Mouse (Mus musculus): ENCODE data around the gene Saa3. TPM values are rescaled to one million over a fixed set of nuclear protein-coding genes. Genes with fewer than 3 reads are reported as not detected.
"Not testable (repeated sequence)": the region's sequence is repeated elsewhere in the genome, so short reads cannot be mapped to it uniquely, and the experiment has no call there.

The Saa3 gene
- total RNA-seq (2021) = not detected

DNA sequence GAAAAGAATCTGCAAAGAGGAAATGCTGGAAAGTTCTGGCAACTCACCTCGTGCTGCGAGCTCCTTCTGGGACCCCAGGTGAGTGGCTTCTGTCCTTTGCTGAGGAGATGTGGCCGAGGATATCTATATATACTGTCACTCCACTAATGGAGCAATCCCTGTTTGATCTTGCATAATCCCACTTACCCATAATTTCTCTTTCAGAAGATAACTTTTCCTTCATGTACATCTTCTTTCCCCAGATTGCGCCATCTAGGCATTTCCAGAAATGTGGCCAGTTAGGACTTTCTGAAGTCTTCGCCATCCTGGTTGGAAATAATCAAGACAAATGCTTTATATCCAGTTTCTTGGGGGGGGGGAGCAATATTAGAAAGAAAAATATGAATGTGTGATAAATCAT lies at the start of gene Saa3:
Saa3 (minus strand) TSS at position 101 of the 400 bp plus-strand sequence.
- intact Hi-C loops (cut with DNase I) = no loop called here
- DNase-seq (ENCODE audit: low spot score in 2 of 2) = no peak

DNA sequence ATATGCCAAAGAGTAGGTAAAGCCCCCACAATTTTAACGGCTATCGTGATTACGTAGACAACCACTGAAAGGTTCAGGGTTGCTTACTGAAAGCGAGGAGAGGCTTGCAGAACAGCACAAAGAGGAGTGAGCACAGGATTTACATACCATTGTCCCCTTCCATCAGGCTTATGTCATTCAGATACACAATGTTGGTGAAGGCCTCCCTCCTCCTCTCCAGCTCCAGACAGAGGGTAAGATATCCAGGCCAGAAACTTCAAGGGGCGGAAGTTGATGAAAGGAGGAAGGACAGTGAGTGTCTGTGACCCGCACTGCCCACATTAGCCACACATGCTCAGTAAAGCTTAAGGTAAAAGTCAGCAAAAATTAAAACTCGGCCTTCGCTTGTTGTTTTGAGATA lies 49.2 kb upstream of the Saa3 start:
- intact Hi-C loops (cut with DNase I) = no loop called here
- DNase-seq (ENCODE audit: low spot score in 2 of 2) = no peak

DNA sequence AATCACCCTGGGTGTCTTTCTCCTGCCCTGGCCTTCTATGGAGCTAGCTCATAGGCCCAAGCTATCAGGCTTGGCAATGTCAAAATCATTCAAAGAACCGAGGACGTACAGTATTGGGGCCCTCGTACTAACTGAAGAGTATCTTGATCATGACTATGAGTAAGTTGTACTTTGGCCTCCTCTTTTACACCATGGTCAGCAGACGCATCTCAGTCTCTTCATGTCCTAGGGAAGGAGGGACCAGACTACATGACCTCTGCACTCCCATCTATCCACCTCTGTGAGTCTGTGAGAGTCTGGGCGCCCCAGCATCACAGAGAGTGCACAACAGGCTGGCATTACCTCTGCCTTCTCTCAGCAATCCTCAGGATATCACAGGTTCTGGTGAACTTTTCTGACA lies 47.1 kb upstream of the Saa3 start:
- DNase-seq (ENCODE audit: low spot score in 2 of 2) = no peak

GRCm38 (mm10) chr7:46761049-46761795 lies 45.7 kb upstream of the Saa3 start:
- DNase-seq (ENCODE audit: low spot score in 2 of 2) = no peak
- intact Hi-C loops (cut with DNase I) = no loop called here

More for the DNA sequence above, 47.1 kb upstream of the Saa3 start:
- intact Hi-C loops (cut with DNase I) = no loop called here

DNA sequence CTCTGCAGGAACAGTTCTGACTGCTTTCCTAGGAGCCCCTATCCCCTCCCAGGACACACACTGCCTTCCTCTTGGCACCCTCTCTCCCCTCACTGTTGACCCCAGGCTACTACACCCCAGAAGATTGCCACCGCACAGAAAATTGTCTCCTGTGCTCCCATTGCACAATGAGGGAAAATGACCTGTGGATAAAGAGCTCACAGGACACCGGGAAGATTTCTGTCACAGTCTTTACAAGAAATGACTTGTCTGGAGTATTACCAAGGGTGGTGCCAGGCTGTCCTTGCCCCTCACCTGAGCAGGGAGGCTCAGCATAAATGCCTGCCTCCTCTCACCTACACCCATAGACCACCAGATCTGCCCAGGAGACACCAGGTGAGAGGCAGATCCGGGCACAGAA lies 36.0 kb upstream of the Saa3 start, which contains the start of gene Saa2:
Saa2 (plus strand) TSS at position 301 of the 400 bp plus-strand sequence.
- DNase-seq (ENCODE audit: low spot score in 2 of 2) = no peak

DNA sequence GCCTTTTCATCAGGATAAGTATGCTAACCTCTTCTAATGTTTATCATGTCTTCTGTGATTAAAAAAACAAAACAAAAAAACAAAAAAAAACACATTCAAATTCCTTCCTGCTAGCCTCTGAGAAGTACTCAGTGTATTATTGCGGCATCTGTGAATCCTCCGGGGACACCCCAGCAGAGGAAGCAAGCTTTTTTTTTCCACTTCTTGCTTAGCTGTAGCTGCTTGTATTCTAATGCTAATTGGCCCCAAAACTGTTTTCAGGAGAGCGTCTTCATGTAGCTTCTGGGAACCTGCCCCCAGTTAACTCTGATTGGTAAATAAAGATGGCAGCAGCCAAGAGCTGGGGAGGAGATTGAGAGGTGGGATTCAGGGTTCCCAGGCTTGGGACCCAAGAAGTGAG lies 33.0 kb upstream of the Saa3 start:
- intact Hi-C loops (cut with DNase I) = no loop called here
- DNase-seq (ENCODE audit: low spot score in 2 of 2) = no peak

More for the DNA sequence above, 36.0 kb upstream of the Saa3 start, which contains the start of gene Saa2:
- intact Hi-C loops (cut with DNase I) = no loop called here

- intact Hi-C loops (cut with DNase I) = no loop called here
- DNase-seq (ENCODE audit: low spot score in 2 of 2) = no peak
Measured at GRCm38 (mm10) chr7:46746381-46746780, 30.9 kb upstream of the Saa3 start.

DNA sequence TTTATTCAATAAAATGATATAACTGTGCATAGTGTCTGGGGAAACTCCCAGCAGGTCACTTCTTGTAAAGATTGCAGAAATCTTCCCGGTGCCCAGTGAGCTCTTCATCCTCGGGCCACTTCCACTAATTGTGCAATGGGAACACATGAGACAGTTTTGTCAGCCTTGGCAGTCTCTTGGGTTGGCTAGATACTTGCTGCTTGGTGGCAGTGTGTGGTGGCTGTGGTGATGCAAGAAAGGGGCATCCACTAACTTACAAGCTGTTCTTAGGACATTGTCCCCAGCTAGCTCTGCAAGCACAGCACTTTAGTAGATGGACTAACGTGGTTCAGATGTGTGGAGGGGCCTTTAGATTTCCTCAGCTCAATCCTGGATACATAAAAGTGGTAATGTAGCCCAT lies 30.3 kb upstream of the Saa3 start:
- intact Hi-C loops (cut with DNase I) = no loop called here
- no peak for DNase-seq (ENCODE audit: low spot score in 2 of 2)

GRCm38 (mm10) chr7:46742880-46743279 lies 27.4 kb upstream of the Saa3 start, which contains the start of gene Saa1:
Saa1 (minus strand) TSS chr7:46742980.
- DNase-seq (ENCODE audit: low spot score in 2 of 2); intact Hi-C loops (cut with DNase I): not testable (repeated sequence)

DNA sequence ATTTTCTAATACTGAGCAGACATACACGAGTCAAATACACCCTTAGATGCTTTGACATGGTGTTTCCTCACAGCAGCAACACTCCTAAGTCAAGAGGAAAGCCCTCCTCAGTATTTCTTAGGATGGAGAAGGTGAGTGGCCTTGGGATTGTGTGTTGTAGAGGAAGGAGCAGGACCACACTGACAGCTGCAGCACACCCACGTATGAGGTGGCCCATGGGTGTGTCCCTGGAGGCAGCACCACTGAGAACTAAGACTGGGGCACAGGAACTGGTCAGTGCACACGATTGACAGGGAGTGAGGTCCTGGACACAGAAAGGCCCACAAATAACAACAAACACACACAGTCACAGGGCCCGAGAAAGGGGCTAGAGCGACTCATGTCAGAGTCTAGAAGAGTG lies 24.5 kb upstream of the Saa3 start:
- intact Hi-C loops (cut with DNase I); DNase-seq (ENCODE audit: low spot score in 2 of 2): not testable (repeated sequence)

DNA sequence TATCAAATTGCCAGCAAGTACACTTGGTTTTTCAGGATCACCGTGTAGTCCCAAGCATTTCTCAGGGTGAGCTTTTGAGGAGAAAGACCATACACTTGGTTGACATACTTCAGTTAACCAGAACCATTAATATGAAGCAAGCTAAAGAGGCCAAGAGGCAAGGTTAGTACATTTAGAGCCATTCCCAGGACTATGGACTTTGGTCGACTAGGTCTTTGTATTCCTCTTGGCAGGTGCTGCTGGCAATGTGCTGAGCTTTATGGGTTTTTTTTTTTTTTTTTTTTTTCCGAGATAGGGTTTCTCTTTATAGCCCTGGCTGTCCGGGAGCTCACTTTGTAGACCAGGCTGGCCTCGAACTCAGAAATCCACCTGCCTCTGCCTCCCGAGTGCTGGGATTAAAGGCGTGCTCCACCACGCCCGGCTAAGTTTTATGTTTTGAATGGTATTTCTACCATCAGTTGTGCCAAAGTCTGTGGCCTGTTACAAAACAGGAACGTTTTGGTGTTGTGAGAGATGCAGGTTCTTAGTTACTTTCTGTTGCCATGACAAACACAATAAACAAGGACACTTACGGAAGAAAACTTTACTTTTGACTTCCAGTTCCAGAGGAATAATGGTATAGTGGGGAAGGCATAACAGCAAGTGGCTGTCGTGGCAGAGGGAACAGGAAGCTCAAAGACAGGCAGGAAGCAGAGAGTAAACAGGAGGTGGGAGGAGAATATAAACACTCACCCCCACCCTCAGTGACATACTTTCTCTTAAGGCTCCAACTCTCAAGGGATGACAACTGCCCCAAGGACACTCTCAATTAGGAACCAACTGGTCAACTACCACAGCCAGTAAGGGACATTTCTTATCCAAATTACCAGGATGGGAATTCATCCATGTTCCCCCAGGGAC lies 23.3 kb upstream of the Saa3 start:
- DNase-seq (ENCODE audit: low spot score in 2 of 2) = no peak
- intact Hi-C loops (cut with DNase I) = no loop called here

GRCm38 (mm10) chr7:46734983-46735382 lies 19.5 kb upstream of the Saa3 start:
- no peak for DNase-seq (ENCODE audit: low spot score in 2 of 2)
- intact Hi-C loops (cut with DNase I) = no loop called here

- intact Hi-C loops (cut with DNase I) = no loop called here
Measured at GRCm38 (mm10) chr7:46732458-46732857, 17.0 kb upstream of the Saa3 start, which contains the start of gene Saa4. Saa4 (minus strand) TSS chr7:46732603.

DNA sequence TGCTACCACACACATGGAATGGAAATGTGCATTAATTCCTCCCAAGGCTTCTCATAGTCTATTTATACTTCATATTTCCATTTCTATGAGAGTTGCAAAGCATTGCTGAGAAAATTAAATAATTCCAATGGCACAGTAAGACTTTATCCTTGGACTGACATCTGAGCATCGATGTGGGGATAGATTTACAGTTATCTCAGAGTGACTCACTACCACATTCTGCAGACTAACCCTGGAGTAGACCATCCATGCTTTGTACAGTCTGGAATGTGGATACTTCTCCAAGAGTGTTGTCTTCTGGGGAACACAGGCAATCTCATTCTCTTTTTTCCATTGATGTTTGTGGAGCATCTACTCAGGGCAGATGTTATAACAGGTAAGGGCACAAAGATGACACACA lies 12.1 kb upstream of the Saa3 start:
- intact Hi-C loops (cut with DNase I) = no loop called here
- DNase-seq (ENCODE audit: low spot score in 2 of 2) = no peak

More at GRCm38 (mm10) chr7:46732458-46732857, 17.0 kb upstream of the Saa3 start, which contains the start of gene Saa4:
- DNase-seq (ENCODE audit: low spot score in 2 of 2) = no peak

DNA sequence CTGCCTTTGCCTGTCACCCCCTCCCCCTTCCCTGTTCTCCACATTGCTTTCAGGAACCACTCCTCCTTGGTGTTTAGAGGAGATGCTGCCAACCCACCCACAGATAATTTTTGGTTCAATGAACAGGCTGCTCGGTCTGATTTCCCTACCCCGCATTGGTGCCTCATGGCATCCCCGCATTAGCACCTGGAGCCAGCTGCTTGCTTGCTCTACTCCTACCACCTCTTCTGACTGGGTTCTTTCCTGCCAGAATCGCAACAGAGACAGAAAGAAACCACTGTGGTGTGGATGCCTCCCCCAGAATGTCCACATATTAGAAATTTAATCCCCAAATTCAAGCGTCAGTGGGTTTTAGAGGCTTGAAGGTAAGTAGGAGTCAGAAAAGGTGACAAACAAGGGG lies 8.9 kb upstream of the Saa3 start:
- intact Hi-C loops (cut with DNase I) = no loop called here
- peak; percentile 10 to 23 for DNase-seq (ENCODE audit: low spot score in 2 of 2)

DNA sequence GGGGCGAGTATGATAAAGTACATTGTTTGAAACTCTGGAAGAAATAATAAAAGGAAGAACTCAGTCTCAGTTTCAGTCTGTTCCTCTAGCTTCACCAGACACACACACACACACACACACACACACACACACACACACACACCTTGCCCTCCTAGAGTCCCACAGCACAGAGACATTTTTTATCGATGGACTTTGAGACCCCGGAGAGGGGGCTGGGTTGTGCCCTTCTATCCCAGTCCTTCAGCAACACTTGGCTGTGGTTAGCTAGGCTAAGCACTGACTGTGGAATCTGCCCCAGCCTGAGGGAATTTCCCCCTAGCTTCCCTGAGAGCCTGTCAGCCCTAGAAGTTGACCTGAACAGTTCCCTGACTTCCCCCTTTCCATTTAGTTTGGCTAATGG lies 8.3 kb upstream of the Saa3 start:
- no peak for DNase-seq (ENCODE audit: low spot score in 2 of 2)
- intact Hi-C loops (cut with DNase I) = no loop called here

DNA sequence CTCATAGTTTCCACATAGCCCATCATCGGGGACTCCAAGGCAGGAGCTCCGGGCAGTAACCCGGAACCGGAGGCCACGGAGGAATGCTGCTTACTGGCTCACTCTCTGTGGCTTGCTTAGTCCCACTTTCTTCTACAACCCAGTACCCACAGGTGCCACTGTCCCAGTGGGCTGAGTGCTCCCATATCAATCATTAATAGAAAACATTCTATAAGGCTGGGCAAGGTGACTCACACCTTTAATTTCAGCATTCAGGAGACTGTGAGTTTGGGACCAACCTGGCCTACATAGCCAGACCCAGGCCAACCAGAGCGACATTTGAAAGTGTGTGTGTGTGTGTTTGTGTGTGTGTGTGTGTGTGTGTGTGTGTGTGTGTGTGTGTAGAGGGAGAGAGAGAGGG lies 7.9 kb upstream of the Saa3 start:
- intact Hi-C loops (cut with DNase I) = no loop called here
- no peak for DNase-seq (ENCODE audit: low spot score in 2 of 2)

GRCm38 (mm10) chr7:46720460-46720859 lies 5.0 kb upstream of the Saa3 start:
- peak in 1 of 2 experiments; percentile 11 for DNase-seq (ENCODE audit: low spot score in 2 of 2)
- intact Hi-C loops (cut with DNase I) = no loop called here

DNA sequence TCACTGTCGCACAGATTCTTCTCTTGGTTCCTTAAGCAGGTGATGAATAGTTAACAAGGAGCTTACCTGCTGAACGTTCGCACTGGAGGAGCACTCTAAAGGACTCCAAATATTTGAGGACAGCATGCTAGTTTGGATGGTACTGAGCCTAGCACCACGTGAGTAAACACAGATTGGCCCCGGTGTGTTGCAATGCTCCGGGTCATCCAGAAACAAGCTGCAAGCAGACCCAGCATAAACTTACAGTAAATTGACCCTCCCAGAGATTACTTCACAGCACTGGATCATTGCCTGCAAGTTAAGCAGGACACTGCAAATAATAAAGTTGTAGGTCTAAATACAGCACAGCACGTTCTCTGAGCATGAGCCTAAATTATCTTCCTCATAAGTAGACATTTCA lies 4.0 kb upstream of the Saa3 start:
- intact Hi-C loops (cut with DNase I) = no loop called here
- no peak for DNase-seq (ENCODE audit: low spot score in 2 of 2)

GRCm38 (mm10) chr7:46718591-46719270 lies 3.2 kb upstream of the Saa3 start:
- no peak for DNase-seq (ENCODE audit: low spot score in 2 of 2)
- intact Hi-C loops (cut with DNase I) = no loop called here

Measured in left cerebral cortex, postnatal 36 days (tissue).